ENCODE assay signal across 17 mouse cellular contexts in genomic region chr3:143722082-143722481, GRCm38 (mm10).
A peak's percentile ranks its signal among the peaks of the same experiment; 100 is the strongest.
DNase-seq lines count a peak whose midpoint lies in the region; ATAC-seq and TF ChIP-seq lines count a peak whose summit lies in the region.
"Had no signal": no experiment of that assay in that cellular context is flagged by ENCODE, and none has a peak within 500 bp of the region (broad histone marks: within the 10 kb centered on the region; RNA-seq: fewer than 3 reads in every experiment).

No protein-coding gene starts in this region.

- no peak overlapping the region for H3K27ac ChIP-seq in kidney, postnatal 0 days
- H3K27ac ChIP-seq in kidney, embryonic 16.5 days (ENCODE audit: low read length): no peak overlapping the region
- H3K27ac ChIP-seq in lung, embryonic 16.5 days (ENCODE audit: low read length): no peak overlapping the region
- H3K27ac ChIP-seq: forebrain, embryonic 13.5 days; hindbrain, embryonic 10.5 days; hindbrain, embryonic 14.5 days had no signal

- no peaks in the 10 kb centered on the region for H3K27me3 ChIP-seq in kidney, postnatal 0 days (ENCODE audit: insufficient read depth, low read length)
- no peaks in the 10 kb centered on the region for H3K27me3 ChIP-seq in kidney, embryonic 16.5 days (ENCODE audit: insufficient read depth, low read length)
- no peaks in the 10 kb centered on the region for H3K27me3 ChIP-seq in lung, embryonic 16.5 days (ENCODE audit: control insufficient read depth, insufficient read depth, low read depth, low read length)
- H3K27me3 ChIP-seq: CH12.LX; forebrain, embryonic 13.5 days; heart, embryonic 12.5 days had no signal

- no peak for ATAC-seq in kidney, postnatal 0 days (replicated peaks; ENCODE audit: low FRiP score, low read depth)
- no peak for ATAC-seq in kidney, embryonic 16.5 days (ENCODE audit: low FRiP score, low TSS enrichment)
- ATAC-seq in lung, embryonic 16.5 days (ENCODE audit: low read depth): peak; percentile 23; the same call in 1 of the 2 replicates
- ATAC-seq in inflammation-experienced regulatory T-cells, adult 6 months: no peak
- ATAC-seq: forebrain, embryonic 13.5 days had no signal

- TF ChIP-seq CTCF in kidney, postnatal 0 days (IDR thresholded peaks at IDR 0.05; ENCODE audit: low read depth): no peak

- no peak overlapping the region for H3K4me2 ChIP-seq in kidney, postnatal 0 days (ENCODE audit: low read length)
- no peak overlapping the region for H3K4me2 ChIP-seq in kidney, embryonic 16.5 days (replicated peaks; ENCODE audit: low read depth, low read length)
- no peak overlapping the region for H3K4me2 ChIP-seq in lung, embryonic 16.5 days (ENCODE audit: low read depth, low read length)
- H3K4me2 ChIP-seq: forebrain, embryonic 13.5 days; heart, embryonic 12.5 days; hindbrain, embryonic 14.5 days had no signal

- no peaks in the 10 kb centered on the region for H3K4me1 ChIP-seq in kidney, postnatal 0 days (replicated peaks; ENCODE audit: insufficient read depth, low read length)
- no peaks in the 10 kb centered on the region for H3K4me1 ChIP-seq in kidney, embryonic 16.5 days (ENCODE audit: insufficient read depth, low read length)
- peaks cover 3% of the 10 kb centered on the region; the same call in 1 of the 2 replicates for H3K4me1 ChIP-seq in lung, embryonic 16.5 days (replicated peaks; ENCODE audit: control insufficient read depth, insufficient read depth, low read length)
- H3K4me1 ChIP-seq: forebrain, embryonic 13.5 days; heart, embryonic 12.5 days; hindbrain, embryonic 10.5 days had no signal

- no peak overlapping the region for H3K4me3 ChIP-seq in kidney, postnatal 0 days (replicated peaks; ENCODE audit: low read depth, low read length)
- no peak overlapping the region for H3K4me3 ChIP-seq in kidney, embryonic 16.5 days (ENCODE audit: low read length)
- H3K4me3 ChIP-seq in lung, embryonic 16.5 days (ENCODE audit: low read length): no peak overlapping the region
- H3K4me3 ChIP-seq: forebrain, embryonic 13.5 days; heart, embryonic 12.5 days; hindbrain, embryonic 10.5 days had no signal

- no peak overlapping the region for H3K9ac ChIP-seq in kidney, postnatal 0 days (ENCODE audit: low read depth, low read length)
- no peak overlapping the region for H3K9ac ChIP-seq in kidney, embryonic 16.5 days (replicated peaks; ENCODE audit: low read length)
- no peak overlapping the region for H3K9ac ChIP-seq in lung, embryonic 16.5 days (ENCODE audit: low read length)
- H3K9ac ChIP-seq: forebrain, embryonic 13.5 days; forebrain, postnatal 0 days; heart, embryonic 12.5 days; hindbrain, embryonic 14.5 days had no signal

- no peaks in the 10 kb centered on the region for H3K9me3 ChIP-seq in kidney, postnatal 0 days (replicated peaks; ENCODE audit: low read length)
- H3K9me3 ChIP-seq in kidney, embryonic 16.5 days (ENCODE audit: low read length): no peaks in the 10 kb centered on the region
- no peaks in the 10 kb centered on the region for H3K9me3 ChIP-seq in lung, embryonic 16.5 days (ENCODE audit: control insufficient read depth, low read length)
- H3K9me3 ChIP-seq: forebrain, embryonic 13.5 days; heart, embryonic 12.5 days; hindbrain, embryonic 10.5 days had no signal

- peak; percentile 27 for DNase-seq in kidney, postnatal 0 days (ENCODE audit: low spot score)
- no peak for DNase-seq in lung, postnatal 10 days
- peak; percentile 37 for DNase-seq in brain, adult 2 months (ENCODE audit: low read depth, low spot score)
- no peak for DNase-seq in cerebellum, postnatal 25 days
- DNase-seq: adrenal gland, adult 8-10 months; cerebellum, adult 18-20 months; cerebellum, adult 9-11 months; gastrocnemius, postnatal 14 days had no signal

- no peaks in the 10 kb centered on the region for H3K36me3 ChIP-seq in kidney, postnatal 0 days (ENCODE audit: insufficient read depth, low read length)
- no peaks in the 10 kb centered on the region for H3K36me3 ChIP-seq in kidney, embryonic 16.5 days (ENCODE audit: insufficient read depth, low read length)
- no peaks in the 10 kb centered on the region for H3K36me3 ChIP-seq in lung, embryonic 16.5 days (ENCODE audit: control insufficient read depth, insufficient read depth, low read length)
- H3K36me3 ChIP-seq: heart, embryonic 12.5 days; hindbrain, embryonic 10.5 days had no signal

- WGBS in kidney, postnatal 0 days: 74% methylated on average over 3 of the region's 3 CpGs
- whole genome bisulfite sequencing in kidney, embryonic 16.5 days: 77% methylated on average over 3 of the region's 3 CpGs
- WGBS in lung, embryonic 16.5 days: 54% methylated on average over 3 of the region's 3 CpGs

Comparison
In these comparisons a context has a peak if more than half of its experiments do, and no peak if none do; other contexts are left out.
1. DNase-seq: peak in kidney, postnatal 0 days (single experiment) and brain, adult 2 months (single experiment); none in lung, postnatal 10 days (single experiment) and cerebellum, postnatal 25 days (0 of 2).